Mouse (Mus musculus): ENCODE results near the gene Anapc11. TPM values are rescaled to one million over a fixed set of nuclear protein-coding genes. Genes with fewer than 3 reads are reported as not detected.

The Anapc11 gene
- polyA plus RNA-seq, 2 experiments = 190 to 248 TPM

GRCm38 (mm10) chr11:120632559-120633519, 34.6 kb downstream of the Anapc11 start:
- Histone ChIP-seq H3K9me3 (ENCODE audit: control insufficient read depth, low read length) (no peaks in the 10 kb centered on the region), H3K36me3 (ENCODE audit: control insufficient read depth, insufficient read depth, low read length) (peaks cover 11% of the 10 kb centered on the region), H3K4me3 (replicated peaks; ENCODE audit: low read length) (peak overlapping the region; percentile 96), H3K9ac (ENCODE audit: low read depth, low read length, severe bottlenecking) (peak overlapping the region; percentile 88), H3K4me2 (replicated peaks; ENCODE audit: low read depth, low read length, severe bottlenecking) (peak overlapping the region; percentile 70), H3K27ac (replicated peaks; ENCODE audit: low read depth, low read length) (peak overlapping the region; percentile 76), H3K27me3 (ENCODE audit: control insufficient read depth, insufficient read depth, low read length) (no peaks in the 10 kb centered on the region), H3K4me1 (ENCODE audit: control insufficient read depth, insufficient read depth, low read length) (peaks cover 15% of the 10 kb centered on the region)
- ATAC-seq (ENCODE audit: low FRiP score, low read depth) (peak; percentile 83), DNase-seq (ENCODE audit: low spot score) (peak; percentile 58)
- under 1% methylated on average over 63 of the region's 116 CpGs for WGBS
- no peak for TF ChIP-seq POLR2A (IDR thresholded peaks at IDR 0.05; ENCODE audit: borderline replicate concordance, extremely low read depth, insufficient read depth, insufficient read length)

DNA sequence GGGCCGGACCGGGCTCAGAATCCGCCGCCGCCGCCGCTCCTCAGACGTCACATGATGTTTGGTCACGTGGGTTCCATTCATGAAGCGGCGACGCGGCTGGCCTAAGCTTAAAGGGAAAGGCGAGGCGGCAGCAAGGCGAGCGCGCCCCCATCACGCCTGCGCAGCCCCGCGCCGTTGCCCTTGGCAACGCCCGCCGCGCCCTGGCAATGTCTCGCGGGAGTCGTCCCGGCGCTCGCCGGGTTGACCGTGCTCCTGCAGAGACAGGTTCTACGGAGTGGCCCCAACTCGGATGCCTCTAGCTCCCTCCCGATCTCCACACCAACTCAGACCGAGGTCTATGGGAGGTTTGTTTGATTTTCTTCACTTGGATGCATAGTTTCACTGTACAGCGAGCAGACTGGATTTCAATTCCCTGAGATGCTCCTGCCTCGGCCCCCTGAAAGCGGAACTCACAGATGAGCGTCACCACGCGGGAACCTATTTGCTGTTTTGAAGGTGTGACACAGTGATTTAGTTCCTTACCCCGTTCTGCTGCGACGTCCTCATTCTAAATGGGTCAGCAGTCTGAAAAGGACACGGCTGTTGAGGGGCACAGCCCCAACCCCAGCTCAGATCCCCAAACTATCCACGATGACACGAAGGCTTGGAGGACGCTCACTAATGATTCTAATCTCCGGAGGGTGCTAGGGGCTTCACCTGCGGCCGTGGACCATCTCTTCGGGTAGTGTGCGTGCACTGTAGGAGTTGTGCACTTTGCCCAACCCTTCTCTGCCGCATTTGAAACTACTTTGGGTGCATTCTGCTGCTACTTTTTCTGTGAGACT, 35.5 kb downstream of the Anapc11 start, which contains the start of gene Mafg:
TSS of gene Mafg (minus strand) at position 81 of the 824 bp plus-strand sequence.
- peak; percentile 96 for DNase-seq (ENCODE audit: low spot score)
- no peaks in the 10 kb centered on the region for H3K9me3 ChIP-seq (ENCODE audit: control insufficient read depth, low read length)
- H3K4me3 ChIP-seq (replicated peaks; ENCODE audit: low read length) = peak within 1 kb of the TSS; percentile 96
- H3K36me3 ChIP-seq (ENCODE audit: control insufficient read depth, insufficient read depth, low read length) = peaks cover 8% of the 10 kb centered on the region
- 11% methylated on average over 55 of the region's 58 CpGs for WGBS
- H3K4me1 ChIP-seq (ENCODE audit: control insufficient read depth, insufficient read depth, low read length) = peaks cover 15% of the 10 kb centered on the region
- ATAC-seq (ENCODE audit: low FRiP score, low read depth) = peak; percentile 91
- H3K4me2 ChIP-seq (replicated peaks; ENCODE audit: low read depth, low read length, severe bottlenecking) = peak within 1 kb of the TSS; percentile 70
- peak within 1 kb of the TSS; percentile 88 for H3K9ac ChIP-seq (ENCODE audit: low read depth, low read length, severe bottlenecking)
- TF ChIP-seq POLR2A (IDR thresholded peaks at IDR 0.05; ENCODE audit: borderline replicate concordance, extremely low read depth, insufficient read depth, insufficient read length) = no peak
- peak within 1 kb of the TSS; percentile 76 for H3K27ac ChIP-seq (replicated peaks; ENCODE audit: low read depth, low read length)
- H3K27me3 ChIP-seq (ENCODE audit: control insufficient read depth, insufficient read depth, low read length) = no peaks in the 10 kb centered on the region

GRCm38 (mm10) chr11:120634810-120635209, 36.6 kb downstream of the Anapc11 start:
- H3K4me3 ChIP-seq (replicated peaks; ENCODE audit: low read length) = no peak overlapping the region
- no peak for TF ChIP-seq POLR2A (IDR thresholded peaks at IDR 0.05; ENCODE audit: borderline replicate concordance, extremely low read depth, insufficient read depth, insufficient read length)
- ATAC-seq (ENCODE audit: low FRiP score, low read depth) (no peak), DNase-seq (ENCODE audit: low spot score) (no peak)
- H3K4me2 ChIP-seq (replicated peaks; ENCODE audit: low read depth, low read length, severe bottlenecking) = no peak overlapping the region
- 87% methylated on average over 5 of the region's 5 CpGs for WGBS
- no peak overlapping the region for H3K27ac ChIP-seq (replicated peaks; ENCODE audit: low read depth, low read length)
- no peaks in the 10 kb centered on the region for H3K36me3 ChIP-seq (ENCODE audit: control insufficient read depth, insufficient read depth, low read length)
- H3K9me3 ChIP-seq (ENCODE audit: control insufficient read depth, low read length) = no peaks in the 10 kb centered on the region
- peaks cover 15% of the 10 kb centered on the region for H3K4me1 ChIP-seq (ENCODE audit: control insufficient read depth, insufficient read depth, low read length)
- no peak overlapping the region for H3K9ac ChIP-seq (ENCODE audit: low read depth, low read length, severe bottlenecking)
- H3K27me3 ChIP-seq (ENCODE audit: control insufficient read depth, insufficient read depth, low read length) = no peaks in the 10 kb centered on the region

- Histone ChIP-seq H3K4me3 (replicated peaks; ENCODE audit: low read length) (no peak overlapping the region), H3K27me3 (ENCODE audit: control insufficient read depth, insufficient read depth, low read length) (no peaks in the 10 kb centered on the region), H3K9me3 (ENCODE audit: control insufficient read depth, low read length) (no peaks in the 10 kb centered on the region), H3K4me1 (ENCODE audit: control insufficient read depth, insufficient read depth, low read length) (peaks cover 14% of the 10 kb centered on the region), H3K9ac (ENCODE audit: low read depth, low read length, severe bottlenecking) (no peak overlapping the region), H3K4me2 (replicated peaks; ENCODE audit: low read depth, low read length, severe bottlenecking) (no peak overlapping the region), H3K27ac (replicated peaks; ENCODE audit: low read depth, low read length) (no peak overlapping the region), H3K36me3 (ENCODE audit: control insufficient read depth, insufficient read depth, low read length) (no peaks in the 10 kb centered on the region)
- WGBS = 52% methylated on average over 9 of the region's 9 CpGs
- TF ChIP-seq POLR2A (IDR thresholded peaks at IDR 0.05; ENCODE audit: borderline replicate concordance, extremely low read depth, insufficient read depth, insufficient read length) = no peak
- no peak for DNase-seq (ENCODE audit: low spot score)
- ATAC-seq (ENCODE audit: low FRiP score, low read depth) = no peak
Observed at GRCm38 (mm10) chr11:120641255-120641654, 43.0 kb downstream of the Anapc11 start.

DNA sequence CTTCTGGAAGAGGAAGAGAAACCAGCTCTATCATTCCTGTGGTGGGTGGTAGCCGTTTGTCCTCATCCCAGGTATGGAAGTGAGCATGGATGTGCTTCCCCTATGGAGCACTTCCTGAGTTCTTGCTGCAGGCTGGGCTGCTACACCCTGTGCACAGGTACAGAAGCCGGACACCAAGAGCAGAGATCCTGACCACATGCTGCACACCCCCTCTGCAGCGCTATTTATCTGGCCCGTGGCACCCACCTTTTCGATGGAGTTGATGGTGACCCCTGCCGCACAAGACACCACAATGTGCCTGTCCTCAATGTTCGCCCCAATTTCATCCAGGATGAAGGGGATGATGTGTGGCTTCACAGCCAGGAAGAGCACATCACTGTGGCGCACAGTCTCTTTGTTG, 43.6 kb downstream of the Anapc11 start:
- no peak for TF ChIP-seq POLR2A (IDR thresholded peaks at IDR 0.05; ENCODE audit: borderline replicate concordance, extremely low read depth, insufficient read depth, insufficient read length)
- Histone ChIP-seq H3K9me3 (ENCODE audit: control insufficient read depth, low read length) (no peaks in the 10 kb centered on the region), H3K36me3 (ENCODE audit: control insufficient read depth, insufficient read depth, low read length) (no peaks in the 10 kb centered on the region), H3K9ac (ENCODE audit: low read depth, low read length, severe bottlenecking) (no peak overlapping the region), H3K4me1 (ENCODE audit: control insufficient read depth, insufficient read depth, low read length) (peaks cover 14% of the 10 kb centered on the region), H3K4me3 (replicated peaks; ENCODE audit: low read length) (no peak overlapping the region), H3K27ac (replicated peaks; ENCODE audit: low read depth, low read length) (no peak overlapping the region), H3K27me3 (ENCODE audit: control insufficient read depth, insufficient read depth, low read length) (no peaks in the 10 kb centered on the region), H3K4me2 (replicated peaks; ENCODE audit: low read depth, low read length, severe bottlenecking) (peak overlapping the region; percentile 91; the same call in 1 of the 2 replicates)
- ATAC-seq (ENCODE audit: low FRiP score, low read depth) (no peak), DNase-seq (ENCODE audit: low spot score) (no peak)
- 77% methylated on average over 8 of the region's 8 CpGs for WGBS
